Mouse (Mus musculus) right cerebral cortex, postnatal 10 days (tissue): ENCODE data around the gene Mrps25.

ENCODE experiments used
- DNase-seq, 2 experiments: peaks; one replicate each; pipeline ENCODE4 v3.0.0; 2021; ENCODE audit warnings: low spot score in 2 of 2

Mrps25 gene

GRCm38 (mm10) chr6:92126861-92127468, 56.9 kb downstream of the Mrps25 start:
- DNase-seq: no peak

GRCm38 (mm10) chr6:92124547-92124946, 59.3 kb downstream of the Mrps25 start:
- DNase-seq: peak in 1 of 2 experiments; percentile 33
